Mouse (Mus musculus) bone marrow, adult 2 months (tissue): ENCODE results near the gene Cgas.

Experiments
- CTCF ChIP-seq: fragments of 200-500 bp; IDR thresholded peaks from 2 replicates; pipeline ENCODE4 v1.5.1; 2011; ENCODE audit warnings: low read length, control low read depth; ENCODE audit not compliant: control insufficient read depth, insufficient read depth
- POLR2A ChIP-seq: fragments of 200-500 bp; IDR thresholded peaks from 2 replicates; pipeline ENCODE4 v1.6.1; 2011; ENCODE audit warnings: low read depth, mild to moderate bottlenecking, control low read depth, low read length, borderline replicate concordance; ENCODE audit not compliant: control insufficient read depth

DNA sequence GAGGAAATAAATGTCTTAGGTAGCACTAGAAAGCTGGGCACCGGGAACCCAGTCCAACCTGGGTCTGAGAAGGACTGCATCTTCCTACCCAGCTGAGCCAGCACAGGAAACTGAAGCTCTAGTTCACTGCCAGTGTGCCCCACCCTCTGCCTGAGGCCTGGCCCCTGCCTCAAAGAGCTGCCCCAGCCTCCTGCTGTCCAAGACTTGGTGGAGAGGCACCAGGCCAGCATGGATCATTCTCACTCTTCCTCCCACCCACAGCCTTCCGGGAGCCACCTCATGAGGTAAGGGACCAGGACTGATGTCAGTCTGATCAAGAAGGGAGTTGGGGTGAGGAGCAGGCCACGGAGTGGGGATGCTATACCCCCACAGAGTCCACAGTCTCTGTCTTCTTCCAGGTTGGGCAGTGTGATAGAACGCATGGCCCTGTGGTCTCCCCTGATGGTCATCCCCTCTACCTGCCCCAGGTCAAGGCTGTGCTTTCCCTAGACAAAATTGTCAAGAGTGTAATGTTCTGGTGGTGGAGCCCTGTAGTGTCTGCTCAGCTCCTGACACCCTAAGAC, 14.1 kb downstream of the Cgas start:
- TF ChIP-seq POLR2A (no peak), CTCF (no peak)
